Mouse (Mus musculus) lung, adult 2 months (tissue): ENCODE data around the gene Cmss1.

Experiments used
- CTCF ChIP-seq: fragments of 200-500 bp; IDR thresholded peaks from 2 replicates; pipeline ENCODE4 v1.5.1; 2011; ENCODE audit warnings: mild to moderate bottlenecking, low read length, control low read depth; ENCODE audit not compliant: insufficient read depth
- POLR2A ChIP-seq: fragments of 200-500 bp; IDR thresholded peaks from 2 replicates; pipeline ENCODE4 v1.6.1; 2011; ENCODE audit warnings: low read depth, mild to moderate bottlenecking, control low read depth, low read length, borderline replicate concordance; ENCODE audit errors: extremely low read depth

DNA sequence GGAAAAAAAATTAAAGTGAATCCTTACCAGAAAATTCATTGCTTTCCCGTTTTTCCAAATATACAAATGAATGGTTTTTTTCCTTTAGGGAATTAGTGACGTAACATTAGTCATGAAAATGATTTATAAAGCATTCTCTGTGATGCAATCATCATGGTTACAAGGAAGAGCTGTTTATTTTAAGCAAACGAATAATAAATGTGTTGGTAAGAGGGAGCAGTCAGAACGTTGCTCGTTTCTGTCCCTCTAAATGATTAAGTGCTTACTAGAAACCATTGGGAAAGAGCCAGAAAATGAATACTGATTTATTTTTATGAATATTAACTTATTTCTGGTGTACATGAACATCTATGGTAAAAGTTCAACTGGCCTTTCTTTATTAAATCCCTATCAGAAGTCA lies 28.1 kb upstream of the Cmss1 start:
- TF ChIP-seq CTCF (no peak), POLR2A (no peak)
